Mouse (Mus musculus) megakaryocyte progenitor cell, adult 5-6 weeks (primary cell): ENCODE measurements at regions not wholly inside any gene's neighbourhood (a gene's known extent, or its start where the extent isn't known, plus 50 kb on each side); places are given as distances from the start of the nearest gene placed in this dataset.
A peak's percentile ranks its signal among the peaks of the same experiment; 100 is the strongest.
"Not testable (repeated sequence)": the region's sequence is repeated elsewhere in the genome, so short reads cannot be mapped to it uniquely, and the experiment has no call there.

Source experiments
- ATAC-seq: replicated peaks from 2 replicates; pipeline ENCODE4 v1.8.0; 2016; ENCODE audit warnings: mild to moderate bottlenecking, moderate TSS enrichment, inconsistent platforms; ENCODE audit not compliant: poor library complexity

- ATAC-seq, result not testable (repeated sequence)
Observed at GRCm38 (mm10) chr8:20495542-20495941, 119.2 kb upstream of the Gm21119 start.

- ATAC-seq, result not testable (repeated sequence)
Observed at GRCm38 (mm10) chr8:20513920-20514319, 100.8 kb upstream of the Gm21119 start.

- not testable (repeated sequence) for ATAC-seq
Observed at GRCm38 (mm10) chr8:20516324-20516830, 98.3 kb upstream of the Gm21119 start.

- ATAC-seq, result not testable (repeated sequence)
Observed at GRCm38 (mm10) chr8:20517551-20517950, 97.2 kb upstream of the Gm21119 start.

- not testable (repeated sequence) for ATAC-seq
Observed at GRCm38 (mm10) chr8:20524539-20524938, 90.2 kb upstream of the Gm21119 start.

- not testable (repeated sequence) for ATAC-seq
Observed at GRCm38 (mm10) chr8:20529048-20529447, 85.7 kb upstream of the Gm21119 start.

- ATAC-seq, result not testable (repeated sequence)
Observed at GRCm38 (mm10) chr8:20539031-20539430, 75.7 kb upstream of the Gm21119 start.

GRCm38 (mm10) chr8:20544084-20544483 lies 70.6 kb upstream of the Gm21119 start:
- not testable (repeated sequence) for ATAC-seq

GRCm38 (mm10) chr8:20545347-20545746 lies 69.4 kb upstream of the Gm21119 start:
- ATAC-seq, result not testable (repeated sequence)

GRCm38 (mm10) chr8:20546401-20546800 lies 68.3 kb upstream of the Gm21119 start:
- not testable (repeated sequence) for ATAC-seq

- peak; percentile 100 for ATAC-seq
Observed at GRCm38 (mm10) chr8:20550054-20550778, 64.5 kb upstream of the Gm21119 start.

GRCm38 (mm10) chr8:20556501-20557181 lies 58.1 kb upstream of the Gm21119 start:
- ATAC-seq, result peak; percentile 14

GRCm38 (mm10) chr8:20557184-20557583 lies 57.5 kb upstream of the Gm21119 start:
- peak; percentile 57 for ATAC-seq

- peak; percentile 99 for ATAC-seq
Observed at GRCm38 (mm10) chr8:20557609-20558008, 57.1 kb upstream of the Gm21119 start.
